Mouse (Mus musculus) E14TG2a.4 (cell line): ENCODE measurements around the gene Gls.

Experiments used
- CTCF ChIP-seq: conservative IDR thresholded peaks from 2 replicates; pipeline ENCODE4 v1.5.1; 2014; ENCODE audit warnings: low read length
- NANOG ChIP-seq: IDR thresholded peaks from 2 replicates; pipeline ENCODE4 v1.6.1; 2014; ENCODE audit warnings: borderline replicate concordance, low read length, mixed read lengths

- TF ChIP-seq CTCF, result no peak
- no peak for TF ChIP-seq NANOG
These were observed 88.1 kb downstream of the Gls start for GRCm38 (mm10) chr1:52144907-52145306.
